Mouse (Mus musculus): ENCODE data around the gene Nsmce1.
A peak's percentile ranks its signal among the peaks of the same experiment; 100 is the strongest.

Nsmce1 gene

DNA sequence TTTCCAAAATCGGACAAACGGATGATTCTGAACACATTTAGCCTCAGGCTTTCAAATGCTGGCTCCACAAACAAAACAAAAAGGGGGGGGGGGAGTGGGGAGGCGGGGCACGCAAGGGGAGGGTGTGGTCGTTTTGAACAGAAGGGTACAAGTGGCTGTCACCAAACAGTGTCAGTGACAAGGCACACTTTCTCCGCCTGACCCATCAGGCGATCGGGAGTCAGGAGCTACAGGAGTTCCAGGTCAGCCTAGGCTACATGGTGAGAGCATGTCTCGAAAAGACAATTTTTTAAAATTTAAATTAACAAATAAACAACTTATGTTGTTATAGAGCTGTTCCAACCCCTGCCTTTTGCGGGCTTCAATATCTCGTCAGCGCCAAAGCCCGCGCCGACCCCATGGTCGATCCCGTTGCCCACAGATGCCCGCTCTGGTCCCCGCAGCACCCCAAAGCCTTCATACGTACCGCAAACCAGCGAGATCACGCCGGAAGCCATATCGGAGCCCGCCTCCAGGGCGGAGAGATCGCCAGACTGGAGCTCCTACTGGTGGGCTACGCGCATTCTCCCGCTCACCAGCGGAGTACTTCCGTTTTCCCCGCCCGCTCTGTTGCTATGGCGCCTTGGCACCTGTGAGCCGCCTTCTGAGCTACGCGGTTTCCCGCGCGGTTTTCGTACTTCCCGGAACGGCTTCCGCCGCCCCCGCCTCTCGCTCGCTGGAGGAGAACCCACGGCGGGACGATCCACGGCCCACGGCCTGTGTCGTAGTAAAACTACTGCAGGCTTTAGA is at the start of gene Nsmce1:
Gene Nsmce1 (minus strand): TSS at position 650 of the 789 bp plus-strand sequence.
- DNase-seq (ENCODE audit: extremely low spot score, low read depth, low spot score) = peak; percentile 77

DNA sequence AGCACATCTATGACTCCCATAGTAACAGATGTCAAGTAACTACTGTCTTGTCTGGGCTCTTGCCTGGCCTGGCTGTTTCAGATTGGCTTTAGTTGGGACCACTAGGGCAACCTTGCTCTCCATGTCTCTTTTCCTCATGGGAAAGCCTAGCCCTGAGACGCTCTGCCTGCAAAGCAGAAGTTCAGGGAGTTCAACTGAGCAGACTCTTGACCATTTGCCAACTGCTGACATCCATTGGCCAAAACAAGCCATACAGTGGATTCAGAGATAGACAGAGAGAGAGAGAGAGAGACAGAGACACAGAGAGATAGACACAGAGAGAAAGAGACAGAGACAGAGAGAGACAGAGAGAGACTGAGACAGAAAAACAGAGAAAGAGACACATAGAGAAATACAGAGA is 49.6 kb upstream of the Nsmce1 start:
- no peak for DNase-seq (ENCODE audit: extremely low spot score, low read depth, low spot score)

DNA sequence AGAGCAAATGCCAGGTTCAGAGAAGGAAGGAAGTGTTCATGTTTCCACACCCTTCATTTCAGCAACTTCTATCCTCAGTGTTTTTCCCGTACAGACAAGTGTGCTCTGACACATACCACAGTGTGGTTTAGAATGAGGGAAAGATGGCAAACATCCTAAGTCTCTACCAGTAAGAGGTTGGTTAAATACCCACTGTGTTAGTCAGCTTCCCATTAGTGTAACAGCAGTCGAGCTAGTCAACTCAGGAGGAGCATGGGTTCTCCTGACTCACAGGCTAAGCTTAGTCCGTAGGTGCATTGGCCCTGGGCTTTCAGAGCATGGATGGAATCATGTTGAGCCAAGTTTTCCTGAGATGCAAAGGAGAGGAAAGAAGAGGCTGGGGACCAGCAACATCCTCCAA is 48.0 kb upstream of the Nsmce1 start:
- DNase-seq (ENCODE audit: extremely low spot score, low read depth, low spot score) = no peak

DNA sequence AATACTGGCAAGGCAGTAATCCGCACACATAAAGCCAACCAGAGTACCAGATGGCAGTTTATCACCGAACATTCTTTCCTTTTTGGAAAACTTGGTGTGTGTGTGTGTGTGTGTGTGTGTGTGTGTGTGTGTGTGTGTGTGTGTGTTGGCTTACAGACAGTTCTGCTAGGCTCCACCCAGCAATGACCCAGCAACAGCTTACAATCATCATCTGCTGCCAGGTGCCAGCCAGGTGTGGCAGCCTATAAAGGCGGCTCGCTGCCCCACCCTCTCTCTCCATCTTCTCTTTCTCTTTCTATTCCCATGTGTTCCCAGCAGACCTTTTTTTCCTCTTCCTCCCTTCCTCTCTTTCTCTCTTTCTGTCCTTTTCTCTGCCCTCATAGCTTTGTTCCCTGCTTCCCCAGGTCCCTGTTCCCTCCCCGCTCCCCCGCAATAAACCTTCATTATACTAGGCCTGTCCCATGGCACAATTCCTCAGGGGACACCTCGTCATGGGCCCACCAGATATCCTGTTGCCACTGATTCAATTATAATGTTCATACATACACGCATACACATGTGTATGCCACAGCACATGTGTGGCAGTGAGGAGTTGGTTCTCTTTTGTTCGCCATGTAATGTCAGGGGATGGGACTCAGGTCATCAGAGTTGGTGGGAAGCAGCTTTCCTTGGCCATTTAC is 36.6 kb upstream of the Nsmce1 start:
- no peak for DNase-seq (ENCODE audit: extremely low spot score, low read depth, low spot score)

DNA sequence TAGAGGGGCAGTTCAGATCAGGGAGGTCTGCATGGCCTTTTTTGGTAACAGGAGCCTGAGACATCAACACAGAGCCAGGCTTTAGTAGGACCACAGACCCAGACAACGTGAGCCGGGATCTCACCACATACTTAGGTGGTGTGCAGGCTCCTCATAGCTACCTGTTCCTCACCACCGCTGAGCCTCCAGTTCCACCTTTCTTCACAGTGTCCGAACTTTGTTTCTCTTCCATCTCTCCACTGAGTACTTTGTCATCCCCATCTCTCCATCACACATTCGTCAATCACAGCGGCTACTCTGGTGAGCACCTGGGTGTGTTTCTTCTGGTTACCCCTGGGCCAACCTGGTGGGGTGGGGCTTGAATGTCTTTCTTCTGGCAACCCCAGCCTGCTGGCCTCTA is 35.8 kb upstream of the Nsmce1 start:
- DNase-seq (ENCODE audit: extremely low spot score, low read depth, low spot score) = no peak

DNA sequence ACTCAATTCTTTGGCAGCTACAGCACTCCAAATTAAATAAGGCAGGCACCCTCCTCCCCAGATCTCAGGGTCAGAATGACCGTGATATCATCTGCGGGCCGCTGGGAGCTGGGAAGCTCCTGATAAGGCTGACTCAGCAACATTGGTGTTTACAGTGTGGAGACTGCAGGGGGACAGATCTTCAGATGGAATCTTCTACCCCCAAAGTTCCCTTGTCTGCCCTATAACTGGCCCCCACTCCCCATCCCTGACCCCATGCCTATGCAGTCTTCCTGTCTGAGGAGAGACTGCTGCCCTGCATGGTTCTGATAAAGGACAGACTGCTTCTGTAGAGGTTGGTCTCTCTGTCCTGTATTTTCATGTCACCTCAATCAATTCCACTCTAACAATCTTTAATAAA is 31.7 kb upstream of the Nsmce1 start:
- DNase-seq (ENCODE audit: extremely low spot score, low read depth, low spot score) = no peak

DNA sequence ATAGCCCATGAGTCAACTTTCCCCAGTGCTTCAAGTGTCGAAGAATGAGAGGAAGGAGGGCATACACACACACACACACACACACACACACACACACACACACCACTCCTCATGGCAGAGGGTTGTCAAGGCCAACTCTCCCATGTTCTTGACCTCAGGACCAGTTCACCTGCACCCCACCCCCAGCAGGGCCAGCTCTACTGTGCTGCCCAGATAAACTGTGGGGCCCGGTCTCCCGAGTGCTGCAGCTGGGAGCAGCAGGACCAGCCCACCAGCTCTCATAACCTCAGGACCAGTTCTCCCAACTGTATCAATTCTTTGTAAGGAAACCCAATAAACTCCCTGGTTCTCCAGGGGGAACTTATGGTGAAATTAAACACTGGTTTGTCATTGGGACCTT is 28.3 kb upstream of the Nsmce1 start:
- no peak for DNase-seq (ENCODE audit: extremely low spot score, low read depth, low spot score)

DNA sequence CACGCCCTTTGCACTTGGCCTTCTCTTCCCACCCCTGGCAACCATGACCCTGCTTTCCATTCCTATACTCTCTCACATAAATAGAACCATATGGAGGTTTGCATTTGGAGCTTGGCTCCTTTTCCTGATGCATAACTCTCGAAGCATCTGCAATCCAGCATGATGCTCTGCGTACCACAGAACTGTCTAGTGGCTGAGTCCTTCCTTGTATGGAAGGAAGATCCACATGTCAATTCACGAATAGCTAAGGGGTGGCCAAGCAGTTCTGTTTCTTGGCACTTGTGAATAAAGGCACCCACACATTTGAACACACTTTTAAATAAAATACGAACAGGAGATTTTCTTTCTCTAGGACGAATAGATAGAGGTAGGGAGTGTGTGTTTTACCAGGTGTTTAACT is 26.1 kb upstream of the Nsmce1 start:
- DNase-seq (ENCODE audit: extremely low spot score, low read depth, low spot score) = no peak

DNA sequence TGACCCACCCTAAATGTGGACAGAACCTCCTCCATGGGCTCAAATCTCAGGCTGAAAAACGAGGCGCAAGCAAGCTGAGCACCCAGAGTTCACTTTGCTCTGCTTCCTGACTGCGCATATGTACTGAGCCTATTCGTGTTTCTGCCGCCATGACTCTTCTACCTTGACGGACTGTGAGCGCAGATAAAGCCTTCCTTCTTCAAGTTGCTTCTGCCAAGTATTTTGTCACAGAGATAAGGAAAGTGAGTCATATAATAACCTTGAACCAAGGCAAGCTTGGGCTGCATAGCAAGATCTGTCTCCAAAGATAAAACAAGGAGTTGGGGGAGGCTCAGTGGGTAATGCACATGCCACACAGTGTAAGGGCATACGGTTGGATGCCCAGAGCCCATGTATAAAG is 25.3 kb upstream of the Nsmce1 start:
- no peak for DNase-seq (ENCODE audit: extremely low spot score, low read depth, low spot score)

DNA sequence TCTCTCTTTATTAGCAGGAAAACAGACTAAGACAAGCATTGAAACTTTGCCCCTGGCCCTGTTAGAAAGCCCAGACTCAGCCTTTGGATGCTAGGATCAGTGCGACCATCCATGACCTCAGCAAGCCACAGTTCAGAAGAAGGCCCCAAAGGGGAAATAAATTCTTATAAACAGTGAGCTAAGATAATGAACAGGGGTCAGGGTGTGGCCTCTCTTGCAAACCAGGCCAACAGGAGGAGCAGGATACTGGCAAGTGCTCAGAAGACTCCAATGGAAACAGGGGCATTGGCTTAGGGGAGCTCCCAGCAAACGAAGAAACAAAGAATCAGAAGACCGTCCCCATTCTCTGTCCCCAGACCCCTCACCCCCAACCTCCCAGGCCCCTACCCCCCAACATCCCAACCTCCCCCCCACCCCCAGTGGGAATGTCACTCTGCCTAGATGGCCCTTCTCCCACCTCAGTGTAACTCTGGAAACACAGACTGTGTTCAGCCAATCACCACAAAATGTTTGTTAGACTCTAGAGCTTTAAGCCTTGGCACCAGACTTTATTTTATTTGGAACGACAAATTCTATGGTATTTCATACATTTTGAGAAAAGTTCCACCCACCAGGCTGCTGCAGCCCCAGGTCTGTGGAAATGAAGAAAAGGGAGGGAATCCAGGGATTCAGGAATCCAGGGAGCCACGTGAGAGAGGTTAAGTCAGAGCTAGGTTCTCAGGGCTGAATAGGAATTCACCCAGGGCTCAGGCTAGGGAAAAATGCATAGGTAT is 23.9 kb upstream of the Nsmce1 start:
- no peak for DNase-seq (ENCODE audit: extremely low spot score, low read depth, low spot score)

DNA sequence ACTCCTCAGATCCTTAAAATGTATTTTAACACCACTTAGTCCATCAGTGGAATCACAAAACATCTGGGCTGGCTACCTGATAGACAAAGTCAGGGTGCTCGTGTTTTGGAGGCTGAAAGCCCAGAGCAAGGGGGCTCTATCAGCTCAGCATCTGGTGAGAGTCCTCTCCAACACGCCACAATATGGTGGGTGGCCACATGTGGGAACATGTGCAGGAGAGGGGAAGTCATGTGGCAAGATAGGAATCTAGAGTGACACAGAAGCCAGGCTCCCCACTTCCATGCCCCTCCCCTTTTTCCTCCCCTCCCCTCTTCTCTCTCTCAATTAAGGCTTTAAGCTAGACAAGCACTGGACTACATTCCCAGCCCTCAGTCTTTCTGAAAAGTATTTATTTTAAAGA is 20.5 kb upstream of the Nsmce1 start:
- no peak for DNase-seq (ENCODE audit: extremely low spot score, low read depth, low spot score)

DNA sequence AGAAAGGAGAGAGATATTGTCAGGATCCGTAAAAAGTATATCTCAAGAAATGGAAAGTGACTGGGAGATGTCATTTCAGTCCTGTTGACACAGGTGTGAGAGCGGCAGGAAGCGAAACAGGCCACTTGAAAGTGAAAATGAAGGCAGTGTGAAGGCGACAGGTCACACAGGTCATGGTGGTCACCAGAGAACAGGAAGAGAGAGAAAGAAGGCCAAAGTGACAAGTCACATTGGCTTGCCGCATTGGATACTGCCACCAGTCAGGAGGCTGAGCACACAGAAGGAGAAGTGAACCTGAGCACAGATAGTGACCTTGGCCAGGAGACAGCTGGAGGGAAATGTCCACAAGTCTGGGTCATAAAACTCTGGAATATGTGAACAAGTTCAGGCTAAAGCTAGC is 20.0 kb upstream of the Nsmce1 start:
- DNase-seq (ENCODE audit: extremely low spot score, low read depth, low spot score) = no peak

DNA sequence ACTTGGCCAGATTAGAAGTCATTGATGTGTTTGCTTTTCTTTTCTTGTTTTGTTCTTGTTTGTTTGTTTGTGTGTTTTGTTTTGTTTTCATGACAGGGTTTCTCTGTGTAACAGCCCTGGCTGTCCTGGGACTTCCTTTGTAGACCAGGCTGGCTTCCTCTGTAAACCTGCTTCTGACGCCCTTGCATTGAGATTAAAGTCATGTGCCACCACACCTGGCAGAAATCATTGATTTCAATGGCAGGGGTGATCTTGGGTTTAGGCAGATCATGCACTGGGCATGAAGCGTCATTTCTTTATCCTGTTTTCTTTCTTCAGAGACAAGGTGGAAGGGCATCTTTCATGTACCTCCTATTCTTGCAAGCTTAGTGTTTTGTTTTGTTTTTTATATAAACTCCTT is 15.9 kb upstream of the Nsmce1 start:
- DNase-seq (ENCODE audit: extremely low spot score, low read depth, low spot score) = no peak

DNA sequence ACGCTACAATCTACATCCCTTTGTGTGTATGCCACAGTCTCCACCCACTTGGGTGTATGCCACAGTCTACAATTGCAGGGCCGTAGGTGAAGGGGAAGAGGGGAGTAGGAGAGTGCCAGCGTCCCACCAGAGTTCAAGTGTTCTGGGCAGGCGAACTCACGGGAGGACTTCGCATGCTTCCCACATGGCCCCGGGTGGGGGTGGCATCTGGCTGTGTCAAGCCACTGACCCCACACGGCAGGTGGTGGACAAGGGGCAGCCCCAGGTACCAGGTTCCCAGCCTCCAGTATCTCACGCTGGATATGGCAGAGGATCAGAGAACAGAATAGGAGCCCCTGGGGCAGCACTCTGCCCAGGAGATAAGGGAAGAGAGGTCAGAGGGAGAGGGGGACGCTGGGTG is 14.2 kb upstream of the Nsmce1 start:
- DNase-seq (ENCODE audit: extremely low spot score, low read depth, low spot score) = no peak

DNA sequence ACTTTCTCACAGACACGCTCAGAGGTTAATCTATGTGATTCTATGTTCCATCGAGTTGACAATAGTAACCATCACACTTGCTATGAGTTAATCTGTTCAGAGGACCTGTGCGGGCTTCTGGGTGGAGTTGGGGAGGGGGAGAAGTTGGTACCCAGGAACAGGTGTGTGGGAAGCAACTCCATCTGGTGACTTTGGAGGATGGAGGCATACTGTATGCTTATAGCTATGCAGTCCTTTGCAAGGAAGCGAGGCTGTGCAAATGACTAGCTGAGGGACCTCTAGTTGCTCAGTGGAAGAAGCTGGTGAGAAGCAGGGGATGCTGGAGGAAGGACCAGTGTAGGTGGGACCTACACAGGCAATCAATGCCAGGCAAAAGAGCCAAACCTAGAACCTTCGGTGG is 13.2 kb upstream of the Nsmce1 start:
- no peak for DNase-seq (ENCODE audit: extremely low spot score, low read depth, low spot score)

DNA sequence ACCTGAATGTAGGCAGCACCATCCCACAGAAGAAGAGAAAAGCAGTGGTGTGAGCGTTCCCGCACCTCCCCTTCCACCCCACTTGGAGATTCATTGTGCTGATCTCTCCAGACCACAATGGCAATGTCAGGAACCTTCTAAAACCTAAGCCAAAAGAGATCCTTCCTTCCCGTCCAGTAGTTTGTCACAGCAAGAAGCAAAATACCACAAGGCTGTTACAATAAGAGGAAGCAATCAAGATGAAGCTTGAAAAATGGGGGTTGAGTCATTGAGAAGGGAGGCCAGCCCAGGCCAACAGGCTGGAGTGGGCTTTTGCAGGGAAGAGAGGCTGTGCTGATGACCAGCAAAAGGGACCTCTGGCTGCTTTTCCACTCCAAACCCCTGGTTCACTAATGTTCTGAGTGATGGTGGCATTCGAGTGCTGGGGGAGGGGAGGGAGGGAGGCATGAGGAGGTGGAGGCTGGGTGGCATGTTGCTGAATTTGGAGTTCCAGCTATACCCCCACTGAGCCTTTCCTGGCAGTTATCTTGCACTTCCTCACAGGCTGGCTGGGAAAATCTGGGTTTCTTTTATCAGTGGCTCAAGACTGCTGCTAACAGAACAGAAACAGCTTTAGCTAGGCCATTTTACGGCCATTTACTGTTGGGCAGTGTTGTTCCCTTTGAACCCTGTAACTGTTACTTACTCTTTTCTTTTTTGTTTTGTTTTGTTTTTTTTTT is 12.1 kb upstream of the Nsmce1 start:
- DNase-seq (ENCODE audit: extremely low spot score, low read depth, low spot score) = no peak

DNA sequence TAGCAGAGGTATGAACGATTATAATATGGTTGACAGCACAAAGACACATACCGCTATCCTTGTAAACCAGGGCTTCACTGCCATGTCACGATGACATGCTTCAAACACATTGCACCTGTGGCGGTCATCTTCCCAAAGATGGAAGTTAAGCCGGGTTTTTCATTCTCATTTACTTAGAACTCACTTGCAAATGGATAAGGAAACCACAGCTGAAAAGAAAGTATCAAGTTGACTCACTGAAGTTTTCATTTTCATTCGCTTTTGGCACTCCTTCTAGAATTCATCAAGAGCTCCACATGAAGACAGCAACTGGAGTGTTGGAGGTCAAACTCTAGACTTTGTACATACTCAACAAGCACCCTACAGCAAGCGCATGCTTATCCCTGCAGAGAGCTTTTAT is 9.5 kb upstream of the Nsmce1 start:
- DNase-seq (ENCODE audit: extremely low spot score, low read depth, low spot score) = no peak

DNA sequence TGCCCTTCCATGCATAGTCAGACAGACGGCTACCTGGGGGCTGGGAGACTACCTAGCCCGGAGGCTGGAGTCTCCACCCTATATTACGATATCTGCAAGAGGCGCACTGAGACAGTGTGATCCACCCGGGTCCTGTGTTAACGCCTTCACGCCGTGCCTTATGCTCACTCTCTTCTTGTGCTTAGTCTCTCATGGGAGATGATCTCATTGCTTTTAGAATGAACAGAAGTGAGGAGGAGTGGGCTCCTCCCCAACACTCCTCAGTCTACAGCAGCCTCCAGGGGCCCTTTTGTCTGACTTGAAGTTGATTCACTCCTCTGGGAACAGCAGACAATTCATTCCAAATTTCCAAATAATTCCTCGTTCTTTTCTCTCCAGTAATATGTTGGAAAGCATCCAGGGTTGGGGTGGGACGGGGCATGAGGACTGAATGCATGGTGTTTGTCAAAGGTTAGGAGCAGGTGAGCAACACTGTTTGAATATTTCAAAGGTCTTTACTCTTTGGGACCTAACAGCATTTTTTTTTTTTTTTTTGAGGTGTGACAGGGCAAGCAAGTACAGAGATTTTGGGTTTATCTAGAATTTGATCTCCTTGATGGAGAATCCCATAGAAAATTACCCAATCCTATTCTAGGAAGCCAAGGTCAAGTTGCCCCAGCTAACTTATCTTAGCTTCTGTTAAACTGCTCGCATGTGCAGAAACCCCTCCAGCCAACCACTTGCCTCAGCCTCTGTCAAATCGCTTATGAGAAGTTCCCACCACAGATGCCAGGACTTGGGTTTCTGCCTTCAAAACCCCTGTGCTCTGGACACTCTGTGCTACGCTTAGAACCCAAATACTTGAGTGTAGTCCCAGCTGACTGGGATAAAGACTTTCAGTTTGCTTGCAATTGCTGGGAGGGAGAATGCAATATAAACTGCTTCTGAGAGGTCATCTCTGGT is 8.8 kb upstream of the Nsmce1 start:
- no peak for DNase-seq (ENCODE audit: extremely low spot score, low read depth, low spot score)

DNA sequence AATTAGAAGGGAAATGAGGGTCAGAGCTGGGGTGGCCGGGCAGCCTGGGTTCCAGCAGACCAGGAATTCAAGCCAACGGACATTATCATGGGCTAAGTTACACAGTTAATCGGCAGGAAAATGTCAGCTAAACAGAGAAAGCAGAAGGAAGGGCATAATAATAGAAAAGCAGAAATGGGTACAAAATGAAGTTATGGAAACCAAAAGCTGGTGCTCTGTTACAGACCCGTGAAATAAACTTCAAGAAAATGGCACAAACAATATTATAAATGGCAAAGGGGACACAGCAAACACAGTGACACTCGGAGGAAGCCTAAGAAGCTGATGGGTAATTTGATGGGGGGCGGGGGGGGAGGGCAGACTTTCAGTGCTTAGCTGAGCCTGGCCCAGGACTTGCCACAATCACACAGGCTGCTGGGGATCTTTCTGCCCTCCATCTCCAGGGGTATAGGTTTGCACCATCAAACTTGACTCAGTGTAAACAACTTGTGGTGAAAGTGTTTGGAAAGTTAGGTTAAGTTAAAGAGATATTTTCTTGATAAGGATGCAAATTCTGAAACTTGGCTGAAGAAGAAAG is 4.6 kb upstream of the Nsmce1 start:
- DNase-seq (ENCODE audit: extremely low spot score, low read depth, low spot score) = no peak

DNA sequence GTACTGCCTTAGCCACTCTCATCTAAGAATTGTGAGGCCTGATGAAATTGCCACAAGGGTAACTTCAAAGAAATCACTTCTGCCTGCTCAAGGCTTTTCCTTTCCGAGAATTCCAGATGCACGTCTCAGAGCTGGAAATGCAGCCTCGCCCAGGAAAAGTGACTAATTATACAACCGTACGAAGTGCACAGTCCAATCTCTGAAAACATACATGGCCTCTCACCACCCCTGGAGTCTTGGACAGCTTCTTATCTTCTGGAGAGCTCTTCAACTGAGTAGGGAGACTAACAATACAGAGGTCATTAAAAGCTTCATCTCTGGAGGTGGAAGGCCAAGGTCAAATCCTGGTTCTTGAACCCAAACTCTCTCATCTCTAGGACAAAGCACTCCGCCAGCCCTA is 1.2 kb upstream of the Nsmce1 start:
- DNase-seq (ENCODE audit: extremely low spot score, low read depth, low spot score) = no peak

Measured in hindlimb bud, embryonic 11.5 days (tissue).